Mouse (Mus musculus): ENCODE data around the gene Prickle4.
A peak's percentile ranks its signal among the peaks of the same experiment; 100 is the strongest.

Gene Prickle4

DNA sequence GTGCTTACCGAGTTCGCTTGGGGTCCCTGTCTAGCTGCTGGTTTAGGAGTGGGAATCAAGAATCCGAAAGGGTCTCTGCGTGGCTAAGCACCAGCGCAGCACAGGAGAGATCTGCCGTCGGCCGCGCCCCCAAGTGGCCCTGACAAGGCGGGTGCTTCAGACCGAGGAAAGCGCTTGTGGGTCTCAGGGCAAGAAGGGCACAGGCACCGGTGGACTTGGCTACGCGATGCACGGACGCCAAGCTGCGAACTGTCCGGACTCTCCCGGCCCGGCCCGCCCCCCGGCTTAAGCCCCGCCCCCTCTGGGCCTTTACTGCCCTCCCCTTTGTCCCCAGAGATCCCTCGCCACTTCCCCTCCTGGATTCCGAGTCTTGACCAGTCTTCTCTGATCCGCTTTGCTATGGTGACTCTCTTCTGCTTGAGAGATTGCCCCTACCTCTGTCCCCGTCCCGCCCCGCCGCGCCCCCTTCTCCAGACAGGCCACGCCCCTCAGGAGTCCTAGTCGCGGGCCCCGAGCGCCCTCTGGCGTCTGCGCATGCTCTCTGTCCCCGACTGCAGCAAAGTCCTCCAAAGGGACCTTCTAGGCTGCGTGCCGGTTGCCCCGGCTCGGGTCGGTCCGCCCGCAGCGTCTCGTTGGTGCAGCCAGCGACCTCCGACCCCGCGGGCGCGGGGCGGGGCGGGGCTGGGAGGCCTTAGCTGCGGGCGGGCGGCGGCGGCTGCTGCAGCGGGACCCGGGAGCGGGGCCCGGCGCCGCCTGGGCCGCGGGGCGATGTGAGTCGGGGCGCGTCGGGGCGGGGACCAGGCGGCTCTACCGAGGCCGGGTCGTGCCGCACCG lies at the start of gene Prickle4:
Gene Prickle4, minus strand, starts transcription at position 234 of the 834 bp plus-strand sequence.
- peak; percentile 97 for DNase-seq (ENCODE audit: low read depth)

DNA sequence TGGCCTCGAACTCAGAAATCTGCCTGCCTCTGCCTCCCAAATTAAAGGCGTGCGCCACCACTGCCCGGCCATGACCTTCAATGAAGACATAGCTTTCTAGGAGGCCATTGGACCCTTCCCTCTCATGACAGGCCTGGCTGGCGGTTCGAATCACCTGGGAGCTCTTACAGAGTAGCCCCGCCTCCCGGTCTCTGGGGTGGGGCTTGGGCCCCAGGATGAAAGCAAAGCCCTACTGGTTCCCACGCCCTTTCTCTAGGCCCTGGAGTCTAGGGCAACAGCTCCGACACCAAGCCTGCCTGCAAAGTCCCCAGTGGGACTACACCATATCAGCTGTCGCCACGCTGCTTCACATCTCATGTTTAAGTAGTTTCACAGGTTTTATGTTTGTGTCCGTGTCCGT lies 49.5 kb upstream of the Prickle4 start:
- DNase-seq (ENCODE audit: low read depth) = no peak

- DNase-seq (ENCODE audit: low read depth) = peak; percentile 92
Measured at GRCm38 (mm10) chr17:47742991-47743734, 48.6 kb upstream of the Prickle4 start.

DNA sequence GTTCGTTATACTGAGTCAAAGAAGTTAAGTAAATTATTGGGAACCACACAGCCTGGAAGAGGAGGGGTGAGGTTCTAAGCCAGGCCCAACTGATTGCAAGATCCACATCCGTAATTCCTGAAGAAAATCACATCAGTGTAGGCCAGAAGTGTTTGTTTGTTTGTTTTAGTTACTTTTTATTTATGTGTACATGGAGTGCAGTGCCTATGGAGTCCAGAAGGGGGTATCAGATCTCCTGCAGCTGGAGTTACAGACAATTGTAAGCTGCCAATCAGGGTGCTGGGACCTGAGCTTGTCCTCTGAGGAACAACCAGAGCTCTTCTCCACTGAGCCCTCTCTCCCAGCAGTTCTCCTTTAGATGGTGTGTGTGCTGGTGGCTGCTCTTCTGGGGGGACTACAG lies 45.6 kb upstream of the Prickle4 start:
- DNase-seq (ENCODE audit: low read depth) = peak; percentile 49

DNA sequence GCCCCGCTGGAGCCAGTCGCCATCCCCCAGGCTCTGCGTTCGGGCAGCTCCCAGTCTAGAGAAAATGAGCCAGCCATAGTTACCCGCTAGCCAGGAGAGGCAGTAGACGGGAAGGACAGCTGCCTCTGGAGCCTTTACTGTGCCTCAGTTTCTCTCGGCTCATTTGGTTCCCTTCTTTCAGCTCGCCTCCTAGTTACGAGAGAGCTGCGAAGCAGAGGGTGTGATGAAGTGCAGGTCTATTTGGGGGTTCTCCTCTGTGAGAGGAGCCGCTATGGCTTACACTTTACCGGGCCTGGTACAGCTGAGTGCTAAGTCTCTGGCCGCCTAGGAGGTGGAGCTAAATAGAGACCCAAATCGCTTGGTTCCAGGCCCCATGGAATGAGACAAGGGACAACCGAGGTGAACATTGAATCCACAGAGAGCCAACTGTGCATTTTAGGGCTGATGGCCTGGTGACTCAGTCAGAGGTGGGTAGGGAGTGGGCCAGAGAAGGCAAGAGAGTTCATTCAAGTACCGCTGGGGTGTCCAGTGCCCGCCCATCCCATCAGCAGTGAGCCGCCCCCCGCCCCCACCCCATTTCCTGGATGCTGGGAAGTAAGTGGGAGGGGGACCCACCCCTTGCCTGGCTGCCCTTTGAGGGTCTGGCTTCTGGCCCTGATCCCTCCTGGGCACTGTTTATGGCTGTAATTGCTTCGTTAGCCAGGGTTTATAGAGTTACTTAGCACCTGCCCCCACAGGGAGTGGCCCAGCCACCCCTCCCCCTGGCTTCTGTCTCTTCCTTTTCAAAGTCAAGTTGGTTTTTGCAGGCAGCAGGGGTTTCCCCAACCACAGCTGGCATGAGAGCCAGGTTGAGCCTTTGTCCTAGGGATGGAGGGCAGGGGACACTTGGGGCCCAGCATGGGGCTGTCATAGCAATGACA lies 44.6 kb upstream of the Prickle4 start:
- peak; percentile 45 for DNase-seq (ENCODE audit: low read depth)

- DNase-seq (ENCODE audit: low read depth) = peak; percentile 79
Measured at GRCm38 (mm10) chr17:47738066-47738878, 43.7 kb upstream of the Prickle4 start.

- peak; percentile 81 for DNase-seq (ENCODE audit: low read depth)
Measured at GRCm38 (mm10) chr17:47737271-47738065, 42.9 kb upstream of the Prickle4 start.

- peak; percentile 87 for DNase-seq (ENCODE audit: low read depth)
Measured at GRCm38 (mm10) chr17:47736856-47737255, 42.3 kb upstream of the Prickle4 start, which contains the start of gene Tfeb. Gene Tfeb (plus strand): TSS chr17:47737030.

DNA sequence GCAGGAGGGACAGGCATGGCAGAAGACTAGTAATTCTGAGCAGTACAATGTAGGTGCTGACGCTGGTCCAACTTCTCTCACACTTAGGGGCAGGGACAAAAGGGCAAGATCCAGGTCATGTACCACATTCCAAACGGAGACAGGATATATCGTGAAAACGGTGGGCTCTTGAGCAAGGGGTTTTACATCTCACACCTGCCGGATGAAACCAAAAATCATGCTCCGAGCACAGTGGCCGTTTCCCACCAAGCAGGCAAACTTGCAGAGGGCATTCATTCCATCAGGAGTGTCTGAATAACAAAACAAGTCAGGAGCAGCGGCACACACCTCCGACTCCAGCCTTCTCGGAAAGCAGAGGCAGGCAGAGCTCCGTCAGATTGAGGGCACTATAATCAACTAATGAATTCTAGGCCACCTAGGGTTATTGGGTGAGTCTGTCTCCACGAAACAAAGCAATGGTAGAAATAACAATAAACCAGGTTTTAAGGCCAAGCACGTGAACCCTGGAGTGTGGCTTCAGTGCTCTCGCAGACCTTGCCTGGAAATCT lies 41.1 kb upstream of the Prickle4 start:
- no peak for DNase-seq (ENCODE audit: low read depth)

DNA sequence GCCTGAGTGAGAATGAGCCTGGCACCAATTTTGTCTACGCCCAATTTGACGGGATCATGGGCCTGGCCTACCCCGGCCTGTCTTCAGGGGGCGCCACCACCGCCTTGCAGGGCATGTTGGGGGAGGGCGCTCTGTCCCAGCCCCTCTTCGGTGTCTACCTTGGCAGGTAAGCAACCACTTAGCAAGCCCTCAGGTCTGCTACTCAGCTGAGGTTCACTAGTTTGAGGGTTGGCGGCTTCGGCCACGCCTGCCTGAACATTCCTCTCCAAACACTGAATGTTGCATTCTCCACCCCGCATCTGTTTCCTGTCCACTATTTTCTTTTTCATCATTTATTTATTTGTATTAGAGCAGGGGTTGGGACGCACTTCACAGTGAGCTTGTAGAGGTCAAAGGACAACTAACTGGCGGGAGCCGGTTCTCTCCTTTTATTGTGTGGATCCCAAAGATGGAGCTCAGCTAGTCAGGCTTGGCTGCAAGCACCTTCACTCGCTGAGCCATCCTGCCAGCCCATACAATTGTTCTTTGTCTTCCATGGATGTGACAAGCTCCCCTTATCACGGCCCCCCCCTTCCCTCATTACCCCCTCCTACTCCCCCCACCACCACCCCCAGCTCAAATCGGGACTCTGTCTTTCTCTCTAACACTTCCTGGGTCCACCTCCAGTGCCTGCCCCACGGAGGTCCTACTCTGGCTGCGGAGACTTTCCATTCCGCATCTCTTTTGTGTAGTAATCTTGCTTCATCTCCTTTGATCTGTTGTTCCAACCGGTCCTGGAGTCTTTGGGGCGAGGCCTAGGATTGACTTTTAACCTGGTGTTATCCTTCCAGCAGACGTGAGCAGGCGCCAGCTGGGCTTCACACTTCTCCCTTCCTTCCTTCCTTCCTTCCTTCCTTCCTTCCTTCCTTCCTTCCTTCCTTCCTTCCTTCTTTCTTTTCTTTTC lies 36.4 kb upstream of the Prickle4 start:
- DNase-seq (ENCODE audit: low read depth) = no peak

GRCm38 (mm10) chr17:47726566-47726965 lies 32.0 kb upstream of the Prickle4 start, which contains the start of gene Pgc:
Gene Pgc (plus strand): TSS chr17:47726842.
- no peak for DNase-seq (ENCODE audit: low read depth)

DNA sequence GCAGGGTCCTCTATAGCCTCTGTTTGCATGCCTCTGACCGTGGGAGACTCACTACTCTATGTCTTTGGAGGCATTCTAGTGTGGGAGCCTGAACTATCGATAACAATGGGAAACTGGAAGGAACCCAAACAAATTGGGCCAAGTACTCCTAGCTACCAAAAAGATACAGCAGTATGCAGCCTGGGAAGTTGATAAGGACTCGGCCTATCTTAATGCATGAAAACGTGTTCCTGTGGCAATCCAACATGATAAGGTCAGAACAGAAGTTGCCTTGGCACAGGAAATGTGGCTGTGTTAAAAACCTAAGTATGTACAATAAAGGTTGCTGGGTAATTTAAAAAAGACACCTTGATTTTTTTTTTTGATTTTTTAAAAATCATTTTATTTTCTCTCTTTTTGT lies 26.6 kb upstream of the Prickle4 start:
- no peak for DNase-seq (ENCODE audit: low read depth)

- DNase-seq (ENCODE audit: low read depth) = no peak
Measured at GRCm38 (mm10) chr17:47715037-47715436, 20.5 kb upstream of the Prickle4 start.

DNA sequence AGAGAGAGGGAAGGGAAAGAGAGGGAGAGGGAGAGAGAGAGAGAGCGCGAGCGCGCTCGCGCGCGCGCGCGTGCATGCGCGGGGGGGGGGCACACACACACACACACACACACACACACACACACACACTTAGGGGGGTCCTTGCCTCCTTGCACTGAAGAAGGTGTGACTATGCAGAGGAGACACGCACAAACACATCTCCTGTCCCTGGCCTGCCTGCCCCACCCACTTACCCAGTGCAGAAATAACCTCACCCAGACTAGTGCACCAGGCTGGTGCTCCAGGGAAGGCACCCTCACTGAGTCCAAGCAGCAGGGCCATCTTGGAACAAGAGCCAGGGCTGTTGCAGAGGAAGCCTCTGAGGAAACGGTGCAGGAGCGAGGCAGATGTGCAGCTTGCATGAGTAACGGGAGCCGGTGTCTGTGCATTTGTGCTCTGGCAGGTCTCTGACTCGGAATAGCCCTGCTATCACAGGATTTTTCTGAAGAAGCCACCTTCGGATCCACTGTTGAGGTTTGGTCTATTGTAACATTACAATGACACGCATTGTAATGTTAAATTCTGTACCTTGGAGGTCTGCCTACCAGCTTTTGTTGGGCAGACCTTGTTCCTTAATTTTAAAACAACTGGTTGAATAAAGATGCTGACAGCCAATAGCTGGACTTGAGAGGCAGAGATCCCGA lies 18.5 kb upstream of the Prickle4 start:
- no peak for DNase-seq (ENCODE audit: low read depth)

- DNase-seq (ENCODE audit: low read depth) = no peak
Measured at GRCm38 (mm10) chr17:47711883-47712282, 17.3 kb upstream of the Prickle4 start.

DNA sequence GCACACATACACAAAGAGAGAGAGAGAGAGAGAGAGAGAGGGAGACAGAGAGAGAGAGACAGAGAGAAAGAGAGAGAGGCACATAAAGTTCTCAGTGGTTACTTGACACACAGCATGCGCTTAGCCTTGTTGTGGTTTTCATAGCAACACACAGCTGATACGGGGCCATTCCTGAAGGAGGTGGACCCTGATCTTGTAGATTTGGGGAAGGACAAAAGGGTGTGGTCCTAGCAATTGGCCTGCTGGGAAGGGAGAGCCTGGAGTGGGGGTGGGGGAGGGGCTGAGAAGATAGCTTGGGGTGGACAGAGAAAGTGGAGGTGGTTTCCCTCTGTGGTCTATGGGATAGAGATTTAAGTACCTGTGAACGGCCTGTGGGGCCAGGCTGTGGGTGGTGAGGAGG lies 15.5 kb upstream of the Prickle4 start:
- DNase-seq (ENCODE audit: low read depth) = no peak

DNA sequence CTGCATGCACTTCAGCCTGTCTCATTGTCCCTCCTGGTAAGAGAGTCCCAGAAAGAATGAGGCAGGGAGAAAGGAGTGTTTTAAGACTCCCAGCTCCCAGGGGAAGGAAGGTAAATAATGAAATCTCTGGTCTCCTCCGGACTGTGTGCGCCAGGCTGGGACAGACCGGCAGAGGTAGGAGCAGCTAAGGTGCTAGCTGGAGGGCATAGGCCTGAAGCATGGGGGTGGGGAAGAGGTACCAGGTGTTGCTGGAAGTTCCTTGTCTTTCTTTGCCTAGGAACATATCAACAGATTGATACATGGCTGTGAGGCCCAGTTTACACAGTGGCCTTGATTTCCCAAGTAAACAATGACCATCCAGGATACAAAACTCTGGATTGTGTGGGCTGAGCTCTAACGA lies 14.4 kb upstream of the Prickle4 start:
- DNase-seq (ENCODE audit: low read depth) = no peak

DNA sequence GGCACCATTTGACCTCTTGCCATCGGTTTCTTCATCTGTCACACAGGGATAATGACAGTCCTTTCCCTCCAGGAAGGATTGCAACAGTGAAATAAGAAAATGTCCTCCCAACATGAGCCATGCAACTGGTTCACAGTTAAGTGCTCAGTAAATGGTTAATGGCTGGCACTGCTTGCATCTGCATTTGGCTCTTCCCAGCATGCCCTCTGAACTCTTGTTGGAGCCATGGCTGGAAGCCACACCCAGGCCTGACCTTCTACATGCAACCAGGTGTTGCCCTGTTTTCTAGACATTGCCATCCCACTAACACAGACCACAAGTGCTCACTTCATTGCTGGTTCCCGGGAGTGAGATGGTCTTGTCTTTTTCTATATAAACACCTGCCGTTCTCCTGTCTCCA lies 13.4 kb upstream of the Prickle4 start:
- no peak for DNase-seq (ENCODE audit: low read depth)

Data from 416B (cell line).